Mouse (Mus musculus): ENCODE results near the gene Mapk9. TPM values are rescaled to one million over a fixed set of nuclear protein-coding genes. Genes with fewer than 3 reads are reported as not detected.
A peak's percentile ranks its signal among the peaks of the same experiment; 100 is the strongest.
"Not testable (repeated sequence)": the region's sequence is repeated elsewhere in the genome, so short reads cannot be mapped to it uniquely, and the experiment has no call there.

Gene Mapk9
- polyA plus RNA-seq (2016; fragmentation: Nextera tagmentation; extraction: Ambion mirVana), result 37.3 and 39.4 TPM in 2 replicates

DNA sequence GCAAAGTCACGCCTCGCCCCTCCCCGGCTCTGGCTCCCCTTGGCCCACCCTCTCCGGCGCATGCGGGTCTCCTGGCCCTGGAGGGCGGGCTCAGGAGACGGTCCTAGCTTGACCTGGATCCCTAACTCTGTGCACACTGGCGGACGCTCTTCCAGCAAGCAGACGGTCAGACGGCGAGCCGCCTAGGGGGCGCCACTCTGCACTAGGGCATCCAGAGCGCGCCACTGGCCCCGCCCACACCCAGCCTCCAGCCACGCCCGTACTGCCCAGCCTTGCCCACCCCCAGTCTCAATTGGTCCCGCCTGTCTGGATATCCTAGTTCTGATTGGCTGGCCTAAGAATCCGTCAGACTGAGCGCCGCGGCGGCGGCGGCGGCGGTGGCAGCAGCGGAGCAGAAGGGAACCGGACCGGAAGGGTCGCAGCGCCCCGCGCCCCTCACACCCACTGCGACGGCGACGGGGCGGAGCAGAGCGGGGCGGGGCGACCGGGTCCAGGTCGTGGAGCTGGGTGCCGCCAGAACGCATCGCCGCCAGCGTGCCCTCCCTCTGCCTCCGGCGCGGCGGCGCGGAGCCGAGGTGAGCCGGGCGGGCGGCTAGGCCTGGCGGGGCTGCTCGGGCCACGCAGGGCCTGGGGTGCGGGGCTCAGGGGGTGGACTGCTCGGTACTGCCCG is at the start of gene Mapk9:
TSS of gene Mapk9 (plus strand) at position 351 of the 670 bp plus-strand sequence.
- Histone ChIP-seq H3K27me3 (replicated peaks) (no peaks in the 10 kb centered on the region), H3K27ac (ENCODE audit: poor library complexity, severe bottlenecking) (peak within 1 kb of the TSS; percentile 92), H3K4me1 (replicated peaks) (peaks cover 19% of the 10 kb centered on the region), H3K4me2 (peak within 1 kb of the TSS; percentile 92), H3K9ac (peak within 1 kb of the TSS; percentile 95), H3K9me3 (replicated peaks) (no peaks in the 10 kb centered on the region), H3K36me3 (peaks cover 12% of the 10 kb centered on the region), H3K4me3 (peak within 1 kb of the TSS; percentile 92)
- peak; percentile 99 for ATAC-seq (ENCODE audit: insufficient number of reproducible peaks, low FRiP score)
- WGBS, result under 1% methylated on average over 60 of the region's 68 CpGs

DNA sequence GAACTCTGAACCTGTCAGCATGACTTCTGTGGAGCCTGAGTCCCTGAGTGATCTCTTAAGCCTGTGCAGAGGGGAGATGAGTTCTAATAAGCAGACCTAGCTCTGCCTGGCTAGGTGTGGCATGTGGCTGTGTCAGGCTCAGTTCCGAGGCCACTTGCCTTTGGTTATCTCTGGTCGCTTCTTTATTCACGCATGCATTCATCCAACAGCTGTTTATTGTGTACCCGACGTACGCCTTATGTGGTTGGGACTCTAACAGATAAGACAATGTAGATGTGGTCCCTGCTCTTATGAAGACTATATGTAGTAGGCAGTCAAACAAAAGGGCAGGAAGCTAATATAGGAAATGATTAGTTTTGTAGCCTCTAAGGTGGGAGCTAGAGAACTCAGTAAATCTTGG is 47.6 kb upstream of the Mapk9 start:
- no peak overlapping the region for H3K4me2 ChIP-seq
- H3K27me3 ChIP-seq (replicated peaks), result no peaks in the 10 kb centered on the region
- no peaks in the 10 kb centered on the region for H3K36me3 ChIP-seq
- H3K9me3 ChIP-seq (replicated peaks), result peaks cover 4% of the 10 kb centered on the region; the same call in 1 of the 2 replicates
- no peak overlapping the region for H3K9ac ChIP-seq
- no peak for ATAC-seq (ENCODE audit: insufficient number of reproducible peaks, low FRiP score)
- H3K4me3 ChIP-seq, result no peak overlapping the region
- WGBS, result 68% methylated on average over 6 of the region's 6 CpGs
- H3K4me1 ChIP-seq (replicated peaks), result 0 out of 2 replicates have a peak, but pooled peaks cover 2% of the 10 kb centered on the region
- no peak overlapping the region for H3K27ac ChIP-seq (ENCODE audit: poor library complexity, severe bottlenecking)

DNA sequence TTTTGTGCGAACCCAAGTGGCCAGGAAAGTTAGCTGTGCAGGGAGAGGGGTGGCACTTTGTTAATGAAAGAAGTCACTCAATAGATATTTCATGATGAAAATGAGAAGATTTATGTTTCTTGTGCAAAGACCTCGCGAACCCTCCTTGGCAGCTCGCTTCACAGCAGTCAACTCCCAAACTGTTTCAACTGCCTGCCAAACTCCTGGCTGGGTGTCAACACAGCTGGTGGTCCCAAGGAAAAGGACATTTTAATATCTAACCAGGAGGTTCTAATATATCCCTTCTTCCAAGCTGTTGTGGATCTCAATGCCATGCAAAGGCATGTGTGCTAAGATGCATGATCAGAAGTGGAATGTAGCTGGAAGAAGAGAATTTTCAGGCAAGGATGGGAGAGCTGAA is 45.0 kb upstream of the Mapk9 start:
- WGBS, result 80% methylated on average over 4 of the region's 4 CpGs
- H3K9ac ChIP-seq, result no peak overlapping the region
- ATAC-seq (ENCODE audit: insufficient number of reproducible peaks, low FRiP score), result no peak

GRCm38 (mm10) chr11:49803801-49804200 is 42.8 kb upstream of the Mapk9 start:
- no peak overlapping the region for H3K4me3 ChIP-seq
- no peaks in the 10 kb centered on the region for H3K27me3 ChIP-seq (replicated peaks)
- ATAC-seq (ENCODE audit: insufficient number of reproducible peaks, low FRiP score), result no peak
- 0 out of 2 replicates have a peak, but pooled peaks cover 2% of the 10 kb centered on the region for H3K4me1 ChIP-seq (replicated peaks)
- peaks cover 4% of the 10 kb centered on the region; the same call in 1 of the 2 replicates for H3K9me3 ChIP-seq (replicated peaks)
- H3K36me3 ChIP-seq, result peaks cover 3% of the 10 kb centered on the region; the same call in 1 of the 2 replicates
- H3K4me2 ChIP-seq, result no peak overlapping the region
- no peak overlapping the region for H3K9ac ChIP-seq
- no peak overlapping the region for H3K27ac ChIP-seq (ENCODE audit: poor library complexity, severe bottlenecking)
- WGBS, result 89% methylated on average over 4 of the region's 4 CpGs

More for the DNA sequence above, 45.0 kb upstream of the Mapk9 start:
- Histone ChIP-seq H3K27ac (ENCODE audit: poor library complexity, severe bottlenecking) (no peak overlapping the region), H3K4me3 (no peak overlapping the region), H3K27me3 (replicated peaks) (no peaks in the 10 kb centered on the region), H3K9me3 (replicated peaks) (peaks cover 4% of the 10 kb centered on the region; the same call in 1 of the 2 replicates), H3K4me1 (replicated peaks) (0 out of 2 replicates have a peak, but pooled peaks cover 2% of the 10 kb centered on the region), H3K4me2 (no peak overlapping the region), H3K36me3 (no peaks in the 10 kb centered on the region)

GRCm38 (mm10) chr11:49806218-49806617 is 40.3 kb upstream of the Mapk9 start:
- Histone ChIP-seq H3K27ac (ENCODE audit: poor library complexity, severe bottlenecking) (no peak overlapping the region), H3K36me3 (peaks cover 15% of the 10 kb centered on the region), H3K4me1 (replicated peaks) (peaks cover 5% of the 10 kb centered on the region), H3K9me3 (replicated peaks) (peaks cover 4% of the 10 kb centered on the region; the same call in 1 of the 2 replicates), H3K9ac (no peak overlapping the region), H3K4me3 (no peak overlapping the region), H3K4me2 (no peak overlapping the region), H3K27me3 (replicated peaks) (no peaks in the 10 kb centered on the region)
- 57% methylated on average over 3 of the region's 3 CpGs for WGBS
- ATAC-seq (ENCODE audit: insufficient number of reproducible peaks, low FRiP score), result no peak

GRCm38 (mm10) chr11:49808946-49809345 is 37.6 kb upstream of the Mapk9 start:
- no peak for ATAC-seq (ENCODE audit: insufficient number of reproducible peaks, low FRiP score)
- 81% methylated on average over 9 of the region's 9 CpGs for WGBS

GRCm38 (mm10) chr11:49810696-49811095 is 35.9 kb upstream of the Mapk9 start:
- H3K4me3 ChIP-seq; ATAC-seq (ENCODE audit: insufficient number of reproducible peaks, low FRiP score); H3K27me3 ChIP-seq (replicated peaks); H3K4me2 ChIP-seq; H3K9me3 ChIP-seq (replicated peaks): not testable (repeated sequence)
- WGBS, result 71% methylated on average over 7 of the region's 7 CpGs
- peaks cover 27% of the 10 kb centered on the region for H3K36me3 ChIP-seq
- H3K4me1 ChIP-seq (replicated peaks), result peaks cover 19% of the 10 kb centered on the region
- peak overlapping the region; percentile 11 for H3K27ac ChIP-seq (ENCODE audit: poor library complexity, severe bottlenecking)
- peak overlapping the region; percentile 14; the same call in 1 of the 2 replicates for H3K9ac ChIP-seq

More at GRCm38 (mm10) chr11:49808946-49809345, 37.6 kb upstream of the Mapk9 start:
- H3K4me1 ChIP-seq (replicated peaks), result peaks cover 19% of the 10 kb centered on the region
- H3K27ac ChIP-seq (ENCODE audit: poor library complexity, severe bottlenecking), result no peak overlapping the region
- H3K4me2 ChIP-seq, result no peak overlapping the region
- H3K4me3 ChIP-seq, result no peak overlapping the region
- H3K27me3 ChIP-seq (replicated peaks), result no peaks in the 10 kb centered on the region
- H3K9ac ChIP-seq, result no peak overlapping the region
- H3K9me3 ChIP-seq (replicated peaks), result no peaks in the 10 kb centered on the region
- peaks cover 23% of the 10 kb centered on the region for H3K36me3 ChIP-seq

- peaks cover 27% of the 10 kb centered on the region for H3K36me3 ChIP-seq
- H3K4me1 ChIP-seq (replicated peaks), result peaks cover 19% of the 10 kb centered on the region
- peak; percentile 72 for ATAC-seq (ENCODE audit: insufficient number of reproducible peaks, low FRiP score)
- no peaks in the 10 kb centered on the region for H3K27me3 ChIP-seq (replicated peaks)
- no peak overlapping the region for H3K4me2 ChIP-seq
- WGBS, result 26% methylated on average over 8 of the region's 8 CpGs
- H3K27ac ChIP-seq (ENCODE audit: poor library complexity, severe bottlenecking), result peak overlapping the region; percentile 11
- peak overlapping the region; percentile 14; the same call in 1 of the 2 replicates for H3K9ac ChIP-seq
- H3K9me3 ChIP-seq (replicated peaks), result no peaks in the 10 kb centered on the region
- no peak overlapping the region for H3K4me3 ChIP-seq
Measured at GRCm38 (mm10) chr11:49811099-49811541, 35.4 kb upstream of the Mapk9 start.

DNA sequence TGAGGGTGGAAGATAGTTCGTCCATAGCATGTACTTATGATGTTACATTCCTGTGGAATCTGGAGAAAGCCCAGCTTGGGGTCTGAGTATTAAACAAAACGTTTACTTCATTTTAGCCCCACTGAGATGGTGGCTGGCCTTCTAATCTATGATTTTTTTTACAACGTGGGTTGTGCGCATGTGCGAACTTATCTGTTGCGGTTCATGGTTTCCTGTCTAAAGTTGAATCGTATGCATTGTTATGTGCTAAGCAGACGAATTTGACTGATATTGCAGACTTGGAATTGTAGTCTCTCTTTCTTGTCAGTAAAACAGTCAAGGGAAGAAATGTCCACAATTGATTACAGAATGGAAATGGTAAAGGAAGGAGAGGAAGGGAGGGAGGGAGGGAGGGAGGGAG is 34.7 kb upstream of the Mapk9 start:
- Histone ChIP-seq H3K9ac (no peak overlapping the region), H3K4me2 (no peak overlapping the region), H3K27me3 (replicated peaks) (no peaks in the 10 kb centered on the region), H3K4me1 (replicated peaks) (peaks cover 19% of the 10 kb centered on the region), H3K36me3 (peaks cover 27% of the 10 kb centered on the region), H3K4me3 (no peak overlapping the region), H3K27ac (ENCODE audit: poor library complexity, severe bottlenecking) (no peak overlapping the region), H3K9me3 (replicated peaks) (no peaks in the 10 kb centered on the region)
- ATAC-seq (ENCODE audit: insufficient number of reproducible peaks, low FRiP score), result no peak
- 57% methylated on average over 8 of the region's 8 CpGs for WGBS

- 87% methylated on average over 15 of the region's 15 CpGs for WGBS
- no peak overlapping the region for H3K9ac ChIP-seq
- no peaks in the 10 kb centered on the region for H3K9me3 ChIP-seq (replicated peaks)
- H3K4me3 ChIP-seq, result no peak overlapping the region
- no peak overlapping the region for H3K4me2 ChIP-seq
- peaks cover 21% of the 10 kb centered on the region for H3K36me3 ChIP-seq
- H3K4me1 ChIP-seq (replicated peaks), result no peaks in the 10 kb centered on the region
- H3K27me3 ChIP-seq (replicated peaks), result no peaks in the 10 kb centered on the region
- no peak for ATAC-seq (ENCODE audit: insufficient number of reproducible peaks, low FRiP score)
- no peak overlapping the region for H3K27ac ChIP-seq (ENCODE audit: poor library complexity, severe bottlenecking)
Measured at GRCm38 (mm10) chr11:49818869-49819566, 27.5 kb upstream of the Mapk9 start.

GRCm38 (mm10) chr11:49819676-49820075 is 26.9 kb upstream of the Mapk9 start:
- no peak overlapping the region for H3K27ac ChIP-seq (ENCODE audit: poor library complexity, severe bottlenecking)
- H3K4me3 ChIP-seq, result no peak overlapping the region
- no peak overlapping the region for H3K4me2 ChIP-seq
- H3K4me1 ChIP-seq (replicated peaks), result no peaks in the 10 kb centered on the region
- no peak overlapping the region for H3K9ac ChIP-seq
- H3K36me3 ChIP-seq, result peaks cover 24% of the 10 kb centered on the region
- no peaks in the 10 kb centered on the region for H3K9me3 ChIP-seq (replicated peaks)
- no peaks in the 10 kb centered on the region for H3K27me3 ChIP-seq (replicated peaks)
- no peak for ATAC-seq (ENCODE audit: insufficient number of reproducible peaks, low FRiP score)
- WGBS, result 89% methylated on average over 7 of the region's 7 CpGs

Measured in heart, embryonic 12.5 days (tissue).